Mouse (Mus musculus): ENCODE measurements at regions not wholly inside any gene's neighbourhood (a gene's known extent, or its start where the extent isn't known, plus 50 kb on each side); places are given as distances from the start of the nearest gene placed in this dataset.

- TF ChIP-seq USF1 (IDR thresholded peaks at IDR 0.05; ENCODE audit: low read depth) (no peak), TCF3 (IDR thresholded peaks at IDR 0.05; ENCODE audit: insufficient read length, low read depth) (no peak), POLR2A (IDR thresholded peaks at IDR 0.05; ENCODE audit: insufficient read length, low read depth) (no peak), MAX (IDR thresholded peaks at IDR 0.05; ENCODE audit: low read depth) (no peak), CEBPB (IDR thresholded peaks at IDR 0.05; ENCODE audit: insufficient read depth, poor library complexity, severe bottlenecking) (no peak), TCF12 (IDR thresholded peaks at IDR 0.05; ENCODE audit: insufficient read depth, poor library complexity, severe bottlenecking) (no peak), REST (IDR thresholded peaks at IDR 0.05; ENCODE audit: insufficient read depth, insufficient read length) (no peak), POLR2AphosphoS2 (IDR thresholded peaks at IDR 0.05; ENCODE audit: insufficient read length, low read depth) (no peak), MYOD1 (IDR thresholded peaks at IDR 0.05; ENCODE audit: control insufficient read depth in 1 of 3, insufficient read length in 2 of 3, low read depth in 2 of 3) (no peak), E2F4 (IDR thresholded peaks at IDR 0.05; ENCODE audit: insufficient read depth) (no peak), MYOG (IDR thresholded peaks at IDR 0.05; ENCODE audit: control insufficient read depth in 1 of 3, insufficient read depth in 1 of 3, insufficient read length in 2 of 3, low read depth in 2 of 3) (no peak)
Observed at GRCm38 (mm10) chr6:100025531-100025951, 261.7 kb downstream of the Rybp start.
